Mouse (Mus musculus) small intestine, adult 2 months (tissue): ENCODE data around the gene Gm867. TPM values are rescaled to one million over a fixed set of nuclear protein-coding genes. Genes with fewer than 3 reads are reported as not detected.

Experiments used
- H3K27ac ChIP-seq: fragments of 200-500 bp; 2 replicates; pipeline ENCODE4 v1.5.1; 2012; ENCODE audit warnings: low read depth, low read length, control low read depth, inconsistent platforms; ENCODE audit not compliant: insufficient read depth
- H3K27me3 ChIP-seq: fragments of 200-500 bp; 2 replicates; pipeline ENCODE4 v1.6.1; 2012; ENCODE audit warnings: mild to moderate bottlenecking, moderate library complexity, low read length, inconsistent platforms; ENCODE audit not compliant: control insufficient read depth, insufficient read depth
- H3K36me3 ChIP-seq: fragments of 200-500 bp; 2 replicates; pipeline ENCODE4 v1.6.1; 2012; ENCODE audit warnings: mild to moderate bottlenecking, low read length, control low read depth, inconsistent platforms; ENCODE audit not compliant: control insufficient read depth, insufficient read depth
- H3K4me1 ChIP-seq: fragments of 200-500 bp; 2 replicates; pipeline ENCODE4 v1.6.1; 2012; ENCODE audit warnings: low read length, inconsistent platforms, mixed read lengths; ENCODE audit not compliant: control insufficient read depth, insufficient read depth, insufficient read length
- H3K4me3 ChIP-seq: fragments of 200-500 bp; 2 replicates; pipeline ENCODE4 v1.5.1; 2012; ENCODE audit warnings: low read depth, mild to moderate bottlenecking, control low read depth, inconsistent platforms, low read length, moderate library complexity
- CTCF ChIP-seq: fragments of 200-500 bp; IDR thresholded peaks from 2 replicates; pipeline ENCODE4 v1.5.1; 2012; ENCODE audit warnings: low read depth, mild to moderate bottlenecking, control low read depth, inconsistent platforms, low read length, moderate library complexity, mixed read lengths; ENCODE audit not compliant: insufficient replicate concordance, insufficient read length; ENCODE audit errors: extremely low read depth
- POLR2A ChIP-seq: fragments of 200-500 bp; IDR thresholded peaks from 2 replicates; pipeline ENCODE4 v1.6.1; 2012; ENCODE audit warnings: low read depth, mild to moderate bottlenecking, control low read depth, inconsistent platforms, low read length, moderate library complexity
- WGBS: fragments of 180-500 bp; shearing (Covaris S2); methylation state at CpG from one replicate; pipeline ENCODE4 v1.1.7; 2018; 5-methylcytosine and 5-hydroxymethylcytosine counted together
- polyA plus RNA-seq: library from polyadenylated mRNA; depleted of rRNA; stranded (reverse); fragments of >200 nt; gene quantifications from 2 replicates; pipeline ENCODE4 v1.2.3, GENCODE M21; 2012

The Gm867 gene
- polyA plus RNA-seq, 1 experiment: not detected

GRCm38 (mm10) chr10:75951424-75952050 is 11.1 kb upstream of the Gm867 start:
- H3K27ac ChIP-seq: no peak overlapping the region

GRCm38 (mm10) chr10:75950791-75951210 is 10.3 kb upstream of the Gm867 start:
- 0 out of 2 replicates have a peak, but pooled peaks cover 4% of the 10 kb centered on the region for H3K27me3 ChIP-seq
- TF ChIP-seq CTCF (no peak), POLR2A (no peak)
- peak overlapping the region; percentile 39 for H3K4me3 ChIP-seq
- WGBS: 12% methylated on average over 23 of the region's 23 CpGs
- no peaks in the 10 kb centered on the region for H3K36me3 ChIP-seq
- H3K4me1 ChIP-seq: peaks cover 2% of the 10 kb centered on the region
- no peak overlapping the region for H3K27ac ChIP-seq

More at GRCm38 (mm10) chr10:75951424-75952050, 11.1 kb upstream of the Gm867 start:
- H3K27me3 ChIP-seq: 0 out of 2 replicates have a peak, but pooled peaks cover 4% of the 10 kb centered on the region
- peak overlapping the region; percentile 34 for H3K4me3 ChIP-seq
- TF ChIP-seq CTCF: peak; percentile 22; the same call in 1 of the 2 replicates
- no peak for TF ChIP-seq POLR2A
- H3K4me1 ChIP-seq: peaks cover 2% of the 10 kb centered on the region
- 1% methylated on average over 13 of the region's 13 CpGs for WGBS
- H3K36me3 ChIP-seq: no peaks in the 10 kb centered on the region

GRCm38 (mm10) chr10:75949053-75950045 is 8.9 kb upstream of the Gm867 start:
- H3K27ac ChIP-seq: no peak overlapping the region
- 73% methylated on average over 22 of the region's 22 CpGs for WGBS
- TF ChIP-seq CTCF (no peak), POLR2A (no peak)
- no peak overlapping the region for H3K4me3 ChIP-seq
- H3K36me3 ChIP-seq: no peaks in the 10 kb centered on the region
- H3K4me1 ChIP-seq: peaks cover 2% of the 10 kb centered on the region
- 0 out of 2 replicates have a peak, but pooled peaks cover 2% of the 10 kb centered on the region for H3K27me3 ChIP-seq

- Histone ChIP-seq H3K4me1 (peaks cover 2% of the 10 kb centered on the region), H3K27me3 (no peaks in the 10 kb centered on the region), H3K27ac (no peak overlapping the region), H3K36me3 (no peaks in the 10 kb centered on the region), H3K4me3 (peak overlapping the region; percentile 19; the same call in 1 of the 2 replicates)
- 81% methylated on average over 5 of the region's 5 CpGs for whole genome bisulfite sequencing
- TF ChIP-seq POLR2A (no peak), CTCF (no peak)
Measured at GRCm38 (mm10) chr10:75948079-75948478, 7.6 kb upstream of the Gm867 start.

- H3K36me3 ChIP-seq: no peaks in the 10 kb centered on the region
- 65% methylated on average over 7 of the region's 7 CpGs for WGBS
- no peak overlapping the region for H3K27ac ChIP-seq
- no peaks in the 10 kb centered on the region; the same call in 1 of the 2 replicates for H3K4me1 ChIP-seq
- no peak for TF ChIP-seq POLR2A
- H3K4me3 ChIP-seq: no peak overlapping the region
- no peaks in the 10 kb centered on the region for H3K27me3 ChIP-seq
Measured at GRCm38 (mm10) chr10:75945896-75946295, 5.4 kb upstream of the Gm867 start.

GRCm38 (mm10) chr10:75945213-75945612 is 4.7 kb upstream of the Gm867 start:
- no peaks in the 10 kb centered on the region for H3K36me3 ChIP-seq
- 91% methylated on average over 7 of the region's 7 CpGs for WGBS
- no peak overlapping the region for H3K4me3 ChIP-seq
- TF ChIP-seq POLR2A (no peak), CTCF (no peak)
- H3K4me1 ChIP-seq: no peaks in the 10 kb centered on the region
- H3K27me3 ChIP-seq: no peaks in the 10 kb centered on the region
- H3K27ac ChIP-seq: no peak overlapping the region
